ENCODE assay signal across 24 mouse cellular contexts in the genomic region with DNA sequence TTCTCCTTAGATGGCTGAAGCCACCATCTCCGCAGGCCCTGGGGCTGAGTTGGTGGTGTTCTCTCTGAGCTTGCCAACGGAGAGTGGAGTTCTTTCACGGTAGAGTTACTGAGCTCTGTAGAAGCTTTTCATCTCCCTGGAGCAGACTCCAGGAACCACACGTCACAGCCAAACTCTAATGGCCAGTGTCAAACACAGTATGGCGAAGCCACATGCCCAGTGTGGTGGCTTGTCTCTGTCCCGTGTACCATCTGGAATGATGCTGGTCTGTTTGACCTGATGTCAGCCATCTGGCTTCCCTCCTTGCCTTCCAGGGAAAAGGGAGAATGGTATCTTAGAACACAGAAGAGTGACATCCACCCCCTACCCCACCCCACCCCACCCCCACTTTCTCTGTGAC. TPM values are rescaled to one million over a fixed set of nuclear protein-coding genes. Genes with fewer than 3 reads are reported as not detected.
DNase-seq lines count a peak whose midpoint lies in the region; ATAC-seq lines count a peak whose summit lies in the region.
"Had no signal": no experiment of that assay in that cellular context is flagged by ENCODE, and none has a peak within 500 bp of the region (broad histone marks: within the 10 kb centered on the region; RNA-seq: fewer than 3 reads in every experiment).

No protein-coding gene starts in this region.

- WGBS in hindbrain, embryonic 10.5 days: 80% methylated on average over 6 of the region's 6 CpGs
- WGBS in hindbrain, embryonic 13.5 days: 63% methylated on average over 6 of the region's 6 CpGs
- WGBS in hindbrain, embryonic 11.5 days: 65% methylated on average over 6 of the region's 6 CpGs
- WGBS in hindbrain, embryonic 16.5 days: 53% methylated on average over 6 of the region's 6 CpGs

- H3K9me3 ChIP-seq in hindbrain, embryonic 10.5 days: no peaks in the 10 kb centered on the region
- H3K9me3 ChIP-seq in hindbrain, embryonic 13.5 days: no peaks in the 10 kb centered on the region
- no peaks in the 10 kb centered on the region for H3K9me3 ChIP-seq in hindbrain, embryonic 11.5 days (ENCODE audit: control insufficient read depth, low read length)
- no peaks in the 10 kb centered on the region for H3K9me3 ChIP-seq in hindbrain, embryonic 16.5 days (ENCODE audit: control insufficient read depth, low read length)
- H3K9me3 ChIP-seq: embryonic facial prominence, embryonic 15.5 days; forebrain, embryonic 10.5 days; G1E; heart, embryonic 13.5 days had no signal

- H3K36me3 ChIP-seq in hindbrain, embryonic 10.5 days: peaks cover 84% of the 10 kb centered on the region
- H3K36me3 ChIP-seq in hindbrain, embryonic 13.5 days: peaks cover 73% of the 10 kb centered on the region
- H3K36me3 ChIP-seq in hindbrain, embryonic 11.5 days (ENCODE audit: control insufficient read depth, insufficient read depth, low read length): no peaks in the 10 kb centered on the region
- H3K36me3 ChIP-seq in hindbrain, embryonic 16.5 days (ENCODE audit: control insufficient read depth, insufficient read depth, low read length): peaks cover 30% of the 10 kb centered on the region

- no peak overlapping the region for H3K4me3 ChIP-seq in hindbrain, embryonic 10.5 days
- no peak overlapping the region for H3K4me3 ChIP-seq in hindbrain, embryonic 13.5 days
- no peak overlapping the region for H3K4me3 ChIP-seq in hindbrain, embryonic 11.5 days (ENCODE audit: low read depth, low read length)
- H3K4me3 ChIP-seq in hindbrain, embryonic 16.5 days (ENCODE audit: low read length): no peak overlapping the region
- H3K4me3 ChIP-seq: embryonic facial prominence, embryonic 15.5 days; erythroblast, embryonic 14.5 days; forebrain, embryonic 10.5 days; gastrocnemius, adult 2 months; heart, embryonic 13.5 days had no signal

- peak; percentile 24 for DNase-seq in cerebellum, adult 9-10 months
- no peak for DNase-seq in cerebellum, adult 11 months
- peak; percentile 27 for DNase-seq in hindbrain, embryonic 10.5 days (ENCODE audit: low spot score)
- no peak for DNase-seq in hindbrain, embryonic 11.5 days (ENCODE audit: low spot score)
- no peak for DNase-seq in T-cell, adult 2 months (ENCODE audit: low spot score)
- DNase-seq in adrenal gland, postnatal 10 days: no peak
- DNase-seq: adrenal gland, postnatal 14 days; B cell, adult 2 months; cerebellum, adult 11-12 months; gastrocnemius, adult 2 months; gastrocnemius, postnatal 25 days; heart, adult 11 months; heart, postnatal 36 days; kidney, adult 2 months had no signal

- no peak for ATAC-seq in hindbrain, embryonic 13.5 days (ENCODE audit: low FRiP score)
- ATAC-seq in hindbrain, embryonic 11.5 days (ENCODE audit: low FRiP score): peak; percentile 33; the same call in 1 of the 2 replicates
- peak; percentile 72 for ATAC-seq in hindbrain, embryonic 16.5 days
- ATAC-seq: CD4-positive, CD25-positive, alpha-beta regulatory T cell, adult 4 months; forebrain, embryonic 14.5 days; intestine, embryonic 16.5 days had no signal

- no peak overlapping the region for H3K27ac ChIP-seq in hindbrain, embryonic 10.5 days
- no peak overlapping the region for H3K27ac ChIP-seq in hindbrain, embryonic 13.5 days
- H3K27ac ChIP-seq in hindbrain, embryonic 11.5 days (ENCODE audit: low read depth, low read length): no peak overlapping the region
- no peak overlapping the region for H3K27ac ChIP-seq in hindbrain, embryonic 16.5 days (ENCODE audit: low read depth, low read length)
- H3K27ac ChIP-seq: embryonic facial prominence, embryonic 15.5 days; forebrain, embryonic 10.5 days; gastrocnemius, adult 2 months; heart, embryonic 13.5 days had no signal

- no peak overlapping the region for H3K9ac ChIP-seq in hindbrain, embryonic 13.5 days
- no peak overlapping the region for H3K9ac ChIP-seq in hindbrain, embryonic 11.5 days (ENCODE audit: low read depth, low read length)
- H3K9ac ChIP-seq in hindbrain, embryonic 16.5 days (ENCODE audit: low read depth, low read length): no peak overlapping the region
- H3K9ac ChIP-seq: embryonic facial prominence, embryonic 15.5 days; heart, embryonic 13.5 days had no signal

- H3K4me1 ChIP-seq in hindbrain, embryonic 10.5 days (replicated peaks): peaks cover 25% of the 10 kb centered on the region
- peaks cover 15% of the 10 kb centered on the region for H3K4me1 ChIP-seq in hindbrain, embryonic 13.5 days (replicated peaks)
- no peaks in the 10 kb centered on the region for H3K4me1 ChIP-seq in hindbrain, embryonic 11.5 days (replicated peaks; ENCODE audit: control insufficient read depth, insufficient read depth, low read length)
- H3K4me1 ChIP-seq in hindbrain, embryonic 16.5 days (ENCODE audit: control insufficient read depth, insufficient read depth, low read depth, low read length): peaks cover 3% of the 10 kb centered on the region; the same call in 1 of the 2 replicates
- H3K4me1 ChIP-seq: embryonic facial prominence, embryonic 15.5 days; forebrain, embryonic 10.5 days had no signal

- no peak overlapping the region for H3K4me2 ChIP-seq in hindbrain, embryonic 13.5 days
- H3K4me2 ChIP-seq in hindbrain, embryonic 11.5 days (replicated peaks; ENCODE audit: low read depth, low read length): no peak overlapping the region
- no peak overlapping the region for H3K4me2 ChIP-seq in hindbrain, embryonic 16.5 days (ENCODE audit: low read length)
- H3K4me2 ChIP-seq: embryonic facial prominence, embryonic 15.5 days; heart, embryonic 13.5 days had no signal

- H3K27me3 ChIP-seq in hindbrain, embryonic 10.5 days (ENCODE audit: insufficient read depth, poor library complexity, severe bottlenecking): no peaks in the 10 kb centered on the region
- H3K27me3 ChIP-seq in hindbrain, embryonic 13.5 days: no peaks in the 10 kb centered on the region
- no peaks in the 10 kb centered on the region for H3K27me3 ChIP-seq in hindbrain, embryonic 11.5 days (ENCODE audit: control insufficient read depth, insufficient read depth, low read length)
- H3K27me3 ChIP-seq in hindbrain, embryonic 16.5 days (replicated peaks; ENCODE audit: control insufficient read depth, insufficient read depth, low read length): no peaks in the 10 kb centered on the region
- H3K27me3 ChIP-seq: embryonic facial prominence, embryonic 15.5 days; heart, embryonic 13.5 days had no signal

RNA-seq across cellular contexts. Expression of gene Cck, which starts 25.8 kb away (rescaled TPM):
- 1.7 and 2.4 TPM in 2 replicates for polyA plus RNA-seq in hindbrain, embryonic 10.5 days (2016; fragmentation: Nextera tagmentation; extraction: Ambion mirVana)
- polyA plus RNA-seq in hindbrain, embryonic 13.5 days (2015; fragmentation: Nextera tagmentation; extraction: Ambion mirVana): 7.7 and 15.1 TPM in 2 replicates
- polyA plus RNA-seq in hindbrain, embryonic 11.5 days (2014; fragmentation: Nextera tagmentation; extraction: Ambion mirVana): 0.68 and 1.0 TPM in 2 replicates
- 70.4 and 88.3 TPM in 2 replicates for polyA plus RNA-seq in hindbrain, embryonic 16.5 days (2015; fragmentation: Nextera tagmentation; extraction: Ambion mirVana)
- under 1 TPM; 0.78 to 0.97 TPM for total RNA-seq in adrenal gland, postnatal 10 days (2021)
- total RNA-seq: adrenal gland, postnatal 14 days; G1E; gastrocnemius, adult 2 months; heart, postnatal 36 days had no signal
- polyA plus RNA-seq: CD4-positive, CD25-positive, alpha-beta regulatory T cell, adult 4 months; erythroblast, embryonic 14.5 days; G1E had no signal

Comparison
In these comparisons a context has a peak if more than half of its experiments do, and no peak if none do; other contexts are left out.
1. DNase-seq: peak in cerebellum, adult 9-10 months (single experiment) and hindbrain, embryonic 10.5 days (single experiment); none in cerebellum, adult 11 months (single experiment), hindbrain, embryonic 11.5 days (single experiment), T-cell, adult 2 months (single experiment) and adrenal gland, postnatal 10 days (single experiment).